Mouse (Mus musculus): ENCODE measurements around the gene Pptc7. TPM values are rescaled to one million over a fixed set of nuclear protein-coding genes. Genes with fewer than 3 reads are reported as not detected.
"Not testable (repeated sequence)": the region's sequence is repeated elsewhere in the genome, so short reads cannot be mapped to it uniquely, and the experiment has no call there.

The Pptc7 gene
- polyA plus RNA-seq, 1 experiment from 2014 or later, result 9.5 TPM

GRCm38 (mm10) chr5:122311692-122312091, 27.5 kb downstream of the Pptc7 start:
- 0 out of 2 replicates have a peak, but pooled peaks cover 2% of the 10 kb centered on the region for H3K4me1 ChIP-seq (ENCODE audit: insufficient read depth)
- WGBS, result 73% methylated on average over 7 of the region's 7 CpGs
- H3K27me3 ChIP-seq (ENCODE audit: insufficient read depth, low read length), result no peaks in the 10 kb centered on the region
- peaks cover 31% of the 10 kb centered on the region; the same call in 1 of the 2 replicates for H3K36me3 ChIP-seq (ENCODE audit: insufficient read depth)
- no peak for ATAC-seq (ENCODE audit: insufficient read depth)
- H3K4me2 ChIP-seq, result no peak overlapping the region
- H3K9me3 ChIP-seq (ENCODE audit: low read depth, low read length), result no peaks in the 10 kb centered on the region
- no peak overlapping the region for H3K27ac ChIP-seq (ENCODE audit: low read depth)
- no peak overlapping the region for H3K9ac ChIP-seq
- TF ChIP-seq CTCF (IDR thresholded peaks at IDR 0.05; ENCODE audit: low read depth), result no peak
- no peak for DNase-seq
- no peak overlapping the region for H3K4me3 ChIP-seq (ENCODE audit: low read depth, low read length)

- Histone ChIP-seq H3K4me2 (no peak overlapping the region), H3K9me3 (ENCODE audit: low read depth, low read length) (no peaks in the 10 kb centered on the region), H3K27ac (ENCODE audit: low read depth) (no peak overlapping the region), H3K27me3 (ENCODE audit: insufficient read depth, low read length) (no peaks in the 10 kb centered on the region), H3K9ac (no peak overlapping the region), H3K4me1 (ENCODE audit: insufficient read depth) (0 out of 2 replicates have a peak, but pooled peaks cover 2% of the 10 kb centered on the region), H3K36me3 (ENCODE audit: insufficient read depth) (peaks cover 35% of the 10 kb centered on the region; the same call in 1 of the 2 replicates), H3K4me3 (ENCODE audit: low read depth, low read length) (no peak overlapping the region)
- TF ChIP-seq CTCF (IDR thresholded peaks at IDR 0.05; ENCODE audit: low read depth), result no peak
- WGBS, result 75% methylated on average over 4 of the region's 4 CpGs
- no peak for DNase-seq
- ATAC-seq (ENCODE audit: insufficient read depth), result no peak
Observed at GRCm38 (mm10) chr5:122312346-122312745, 28.2 kb downstream of the Pptc7 start.

GRCm38 (mm10) chr5:122312942-122313684, 28.9 kb downstream of the Pptc7 start:
- WGBS, result 88% methylated on average over 17 of the region's 17 CpGs
- 0 out of 2 replicates have a peak, but pooled peaks cover 2% of the 10 kb centered on the region for H3K4me1 ChIP-seq (ENCODE audit: insufficient read depth)
- no peaks in the 10 kb centered on the region for H3K9me3 ChIP-seq (ENCODE audit: low read depth, low read length)
- ATAC-seq (ENCODE audit: insufficient read depth) (no peak), DNase-seq (no peak)
- no peak for TF ChIP-seq CTCF (IDR thresholded peaks at IDR 0.05; ENCODE audit: low read depth)
- H3K4me3 ChIP-seq (ENCODE audit: low read depth, low read length), result no peak overlapping the region
- H3K4me2 ChIP-seq, result no peak overlapping the region
- no peak overlapping the region for H3K27ac ChIP-seq (ENCODE audit: low read depth)
- no peak overlapping the region for H3K9ac ChIP-seq
- peaks cover 37% of the 10 kb centered on the region; the same call in 1 of the 2 replicates for H3K36me3 ChIP-seq (ENCODE audit: insufficient read depth)
- H3K27me3 ChIP-seq (ENCODE audit: insufficient read depth, low read length), result no peaks in the 10 kb centered on the region

DNA sequence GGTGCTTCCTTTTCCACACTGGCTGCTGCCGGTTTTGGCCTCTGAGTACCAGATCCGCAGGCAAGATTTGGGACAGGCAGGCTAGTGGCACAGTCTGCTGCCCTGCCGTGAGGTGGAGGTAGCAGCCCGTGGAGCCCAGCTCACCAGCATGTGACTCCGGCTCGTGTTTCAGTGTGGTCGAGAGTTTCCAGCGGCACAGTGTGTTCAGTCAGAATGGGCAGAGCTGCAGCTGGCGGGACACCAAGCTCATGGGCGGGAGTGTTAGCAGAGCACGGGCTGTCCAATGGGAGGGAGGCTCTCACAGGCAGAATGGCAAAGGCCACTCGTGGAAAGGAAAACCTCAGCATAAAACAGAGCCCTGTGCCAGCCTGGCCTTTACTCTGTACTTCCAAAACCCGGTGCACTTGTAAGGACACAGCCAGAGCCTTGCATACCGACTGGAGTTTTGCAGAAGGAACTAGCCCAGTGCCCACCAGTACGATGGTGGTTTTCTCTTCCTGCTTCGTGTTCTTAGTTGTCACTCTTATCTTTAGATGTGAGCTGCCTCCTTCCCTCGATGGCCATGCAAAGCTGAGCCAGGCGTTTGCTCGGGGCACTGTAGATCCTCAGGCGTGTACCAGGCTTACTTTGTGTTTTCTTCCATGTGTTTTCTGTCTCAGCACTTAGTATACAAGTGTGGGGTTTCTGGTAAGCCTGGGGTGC, 31.0 kb downstream of the Pptc7 start:
- Histone ChIP-seq H3K9me3 (ENCODE audit: low read depth, low read length) (no peaks in the 10 kb centered on the region), H3K27me3 (ENCODE audit: insufficient read depth, low read length) (no peaks in the 10 kb centered on the region), H3K27ac (ENCODE audit: low read depth) (peak overlapping the region; percentile 26; the same call in 1 of the 2 replicates), H3K4me2 (no peak overlapping the region), H3K4me1 (ENCODE audit: insufficient read depth) (0 out of 2 replicates have a peak, but pooled peaks cover 2% of the 10 kb centered on the region), H3K4me3 (ENCODE audit: low read depth, low read length) (no peak overlapping the region), H3K36me3 (ENCODE audit: insufficient read depth) (peaks cover 35% of the 10 kb centered on the region; the same call in 1 of the 2 replicates), H3K9ac (no peak overlapping the region)
- DNase-seq (peak; percentile 66), ATAC-seq (ENCODE audit: insufficient read depth) (peak; percentile 77)
- WGBS, result 52% methylated on average over 20 of the region's 20 CpGs
- TF ChIP-seq CTCF (IDR thresholded peaks at IDR 0.05; ENCODE audit: low read depth), result 0 out of 2 replicates have a peak, but pooled peaks have one; percentile 29

DNA sequence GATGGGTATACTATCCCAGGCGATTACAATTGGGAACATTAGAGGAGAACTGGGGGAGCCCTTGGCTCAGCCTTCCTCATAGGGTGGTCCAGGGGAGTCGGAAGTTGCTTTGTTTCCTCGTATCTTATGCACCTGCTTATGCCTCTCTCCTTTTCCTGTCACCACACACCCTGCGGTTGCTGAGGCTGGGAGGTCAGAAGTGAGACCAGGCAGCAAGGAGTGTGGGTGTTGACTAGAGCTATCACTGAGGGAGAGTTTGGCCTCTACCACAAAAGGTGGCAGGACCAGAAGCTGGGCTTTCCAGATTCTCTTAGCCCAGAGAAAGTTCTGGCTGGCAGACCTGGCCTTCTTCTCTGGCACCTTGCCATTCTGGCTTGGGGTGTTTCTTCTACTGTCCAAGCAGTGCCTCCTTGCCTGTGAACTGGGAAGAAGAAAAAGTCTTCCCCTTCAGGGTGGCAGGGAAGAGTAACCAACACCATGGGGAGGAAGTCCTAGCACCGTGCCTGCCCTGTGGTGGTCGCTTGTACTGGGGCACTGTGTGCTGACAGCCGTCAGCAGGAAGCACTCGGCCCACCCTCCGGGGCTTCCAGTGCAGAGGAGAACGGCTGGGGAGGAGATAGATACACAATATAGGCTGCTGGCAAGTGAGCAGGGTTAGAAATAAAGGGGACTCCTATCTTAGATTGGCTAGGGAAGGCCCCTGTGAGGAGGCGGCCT, 33.3 kb downstream of the Pptc7 start:
- no peaks in the 10 kb centered on the region for H3K9me3 ChIP-seq (ENCODE audit: low read depth, low read length)
- no peak overlapping the region for H3K9ac ChIP-seq
- no peak overlapping the region for H3K4me3 ChIP-seq (ENCODE audit: low read depth, low read length)
- no peaks in the 10 kb centered on the region for H3K27me3 ChIP-seq (ENCODE audit: insufficient read depth, low read length)
- WGBS, result 64% methylated on average over 11 of the region's 11 CpGs
- DNase-seq (no peak), ATAC-seq (ENCODE audit: insufficient read depth) (no peak)
- no peak overlapping the region for H3K27ac ChIP-seq (ENCODE audit: low read depth)
- H3K4me2 ChIP-seq, result no peak overlapping the region
- H3K36me3 ChIP-seq (ENCODE audit: insufficient read depth), result peaks cover 48% of the 10 kb centered on the region
- H3K4me1 ChIP-seq (ENCODE audit: insufficient read depth), result 0 out of 2 replicates have a peak, but pooled peaks cover 2% of the 10 kb centered on the region
- TF ChIP-seq CTCF (IDR thresholded peaks at IDR 0.05; ENCODE audit: low read depth), result no peak

DNA sequence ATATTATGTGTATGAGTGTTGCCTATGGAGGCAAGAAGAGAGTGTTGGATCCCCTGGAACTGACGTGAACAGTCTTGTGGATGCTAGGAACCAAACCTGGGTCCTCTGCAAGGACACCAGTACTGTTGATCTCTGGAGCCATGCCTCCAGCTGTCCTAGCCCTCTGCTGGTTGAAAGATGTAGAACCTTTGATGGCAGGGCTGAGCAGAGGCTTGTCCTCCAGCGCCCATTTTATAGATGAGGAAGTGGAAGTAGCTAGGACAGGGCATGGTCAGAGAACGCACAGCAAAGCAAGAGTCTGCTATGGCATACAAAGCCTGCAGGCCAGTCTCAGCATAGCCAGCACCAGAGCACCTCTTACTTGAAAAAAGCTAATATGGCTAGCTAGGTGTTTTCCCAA, 33.9 kb downstream of the Pptc7 start:
- 82% methylated on average over 3 of the region's 3 CpGs for WGBS
- ATAC-seq (ENCODE audit: insufficient read depth) (no peak), DNase-seq (peak; percentile 62)
- no peaks in the 10 kb centered on the region for H3K27me3 ChIP-seq (ENCODE audit: insufficient read depth, low read length)
- 0 out of 2 replicates have a peak, but pooled peaks cover 2% of the 10 kb centered on the region for H3K4me1 ChIP-seq (ENCODE audit: insufficient read depth)
- H3K4me2 ChIP-seq, result no peak overlapping the region
- H3K4me3 ChIP-seq (ENCODE audit: low read depth, low read length), result no peak overlapping the region
- TF ChIP-seq CTCF (IDR thresholded peaks at IDR 0.05; ENCODE audit: low read depth), result peak; percentile 58
- no peak overlapping the region for H3K27ac ChIP-seq (ENCODE audit: low read depth)
- H3K36me3 ChIP-seq (ENCODE audit: insufficient read depth), result peaks cover 49% of the 10 kb centered on the region
- H3K9ac ChIP-seq, result no peak overlapping the region
- H3K9me3 ChIP-seq (ENCODE audit: low read depth, low read length), result no peaks in the 10 kb centered on the region

GRCm38 (mm10) chr5:122318976-122319375, 34.8 kb downstream of the Pptc7 start:
- Histone ChIP-seq H3K36me3 (ENCODE audit: insufficient read depth) (peaks cover 42% of the 10 kb centered on the region), H3K27ac (ENCODE audit: low read depth) (peak overlapping the region; percentile 30; the same call in 1 of the 2 replicates)
- H3K4me3 ChIP-seq (ENCODE audit: low read depth, low read length); H3K9me3 ChIP-seq (ENCODE audit: low read depth, low read length); ATAC-seq (ENCODE audit: insufficient read depth); H3K27me3 ChIP-seq (ENCODE audit: insufficient read depth, low read length); H3K4me2 ChIP-seq; H3K9ac ChIP-seq; DNase-seq; H3K4me1 ChIP-seq (ENCODE audit: insufficient read depth): not testable (repeated sequence)
- WGBS, result 69% methylated on average over 3 of the region's 3 CpGs

Data from lung, embryonic 14.5 days (tissue).